Mouse (Mus musculus): ENCODE measurements around the gene Krtap5-2.

- TF ChIP-seq POLR2A (IDR thresholded peaks at IDR 0.05; ENCODE audit: borderline replicate concordance, insufficient read depth, low read length) (no peak), CTCF (IDR thresholded peaks at IDR 0.05; ENCODE audit: borderline replicate concordance, insufficient read depth, low read depth, low read length) (no peak)
These were observed 25.3 kb upstream of the Krtap5-2 start, which contains the start of gene Krtap5-3 for GRCm38 (mm10) chr7:142201064-142201463.

Data from cerebellum, adult 2 months (tissue).